Mouse (Mus musculus) myocyte (in vitro differentiated cells): ENCODE measurements at regions not wholly inside any gene's neighbourhood (a gene's known extent, or its start where the extent isn't known, plus 50 kb on each side); places are given as distances from the start of the nearest gene placed in this dataset.

Experiments
- E2F4 ChIP-seq: IDR thresholded peaks from one replicate; pipeline ENCODE4 v1.6.1; 2011; ENCODE audit warnings: mild to moderate bottlenecking, control low read depth, moderate library complexity; ENCODE audit not compliant: insufficient read depth
- MAX ChIP-seq: IDR thresholded peaks from one replicate; pipeline ENCODE4 v1.6.1; 2011; ENCODE audit warnings: low read depth, mild to moderate bottlenecking, control low read depth
- MYOD1 ChIP-seq, 3 experiments: IDR thresholded peaks; one replicate each; pipeline ENCODE4 v1.6.1; 2011; ENCODE audit warnings: control low read depth in 2 of 3, low read depth in 2 of 3, mild to moderate bottlenecking in 2 of 3, moderate library complexity in 1 of 3; ENCODE audit not compliant: insufficient read length in 2 of 3, control insufficient read depth in 1 of 3
- MYOG ChIP-seq, 3 experiments: IDR thresholded peaks; one replicate each; pipeline ENCODE4 v1.6.1; 2011; ENCODE audit warnings: control low read depth in 2 of 3, low read depth in 2 of 3, mild to moderate bottlenecking in 2 of 3; ENCODE audit not compliant: insufficient read length in 2 of 3, control insufficient read depth in 1 of 3, insufficient read depth in 1 of 3
- POLR2A ChIP-seq: IDR thresholded peaks from one replicate; pipeline ENCODE4 v1.6.1; 2011; ENCODE audit warnings: low read depth, mild to moderate bottlenecking, control low read depth, moderate library complexity; ENCODE audit not compliant: insufficient read length
- POLR2AphosphoS2 ChIP-seq: IDR thresholded peaks from one replicate; pipeline ENCODE4 v1.6.1; 2011; ENCODE audit warnings: low read depth, control low read depth; ENCODE audit not compliant: insufficient read length
- REST ChIP-seq: IDR thresholded peaks from one replicate; pipeline ENCODE4 v1.6.1; 2011; ENCODE audit warnings: mild to moderate bottlenecking, control low read depth, moderate library complexity; ENCODE audit not compliant: insufficient read depth, insufficient read length
- USF1 ChIP-seq: IDR thresholded peaks from one replicate; pipeline ENCODE4 v1.6.1; 2011; ENCODE audit warnings: low read depth, mild to moderate bottlenecking, control low read depth, moderate library complexity

DNA sequence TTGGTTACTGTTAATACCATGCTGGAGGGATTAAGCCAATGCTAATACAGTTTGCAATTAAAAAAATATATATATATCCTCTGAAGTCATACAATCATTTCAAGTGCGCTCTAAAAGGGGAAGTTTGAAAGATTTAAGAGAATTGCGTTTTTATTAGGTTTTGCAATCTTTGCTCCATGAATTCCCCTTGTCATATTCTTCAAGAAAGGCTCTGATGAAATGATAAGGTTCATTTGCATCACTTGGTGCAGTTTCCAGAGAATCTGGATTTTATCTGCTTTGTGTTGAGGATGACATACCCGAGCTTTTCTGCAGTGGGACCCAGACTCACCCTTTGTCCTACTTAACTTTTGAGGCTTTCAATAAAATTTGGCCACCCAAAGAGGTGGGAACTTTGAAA is 216.4 kb upstream of the Fggy start:
- TF ChIP-seq E2F4 (no peak), POLR2A (no peak), MYOG (IDR thresholded peaks at IDR 0.05; ENCODE audit: control insufficient read depth in 1 of 3, insufficient read depth in 1 of 3, insufficient read length in 2 of 3, low read depth in 2 of 3) (no peak), MYOD1 (IDR thresholded peaks at IDR 0.05; ENCODE audit: control insufficient read depth in 1 of 3, insufficient read length in 2 of 3, low read depth in 2 of 3) (no peak), USF1 (no peak), REST (no peak), MAX (no peak), POLR2AphosphoS2 (no peak)
